ENCODE assay signal across 10 mouse cellular contexts in the genomic region with DNA sequence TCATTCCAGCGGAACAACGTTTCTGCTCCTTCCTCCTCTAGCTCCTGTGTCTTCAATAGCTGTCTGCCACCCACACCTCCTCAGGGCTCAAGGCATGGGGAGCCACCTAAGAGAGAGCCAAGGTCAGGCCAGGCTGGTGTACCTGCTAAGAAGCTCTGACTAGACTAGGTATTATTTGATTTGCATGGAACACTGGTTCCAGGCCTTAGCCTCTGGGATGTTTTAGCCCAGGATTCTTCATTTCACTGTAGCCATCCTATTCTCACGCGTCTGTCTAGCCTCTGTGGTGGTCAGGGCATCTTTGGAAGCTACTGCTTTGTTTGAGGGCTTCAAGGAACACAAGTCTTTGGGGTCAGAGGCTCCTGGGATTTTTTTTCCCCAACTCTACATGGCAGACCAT. TPM values are rescaled to one million over a fixed set of nuclear protein-coding genes. Genes with fewer than 3 reads are reported as not detected.
A peak's percentile ranks its signal among the peaks of the same experiment; 100 is the strongest.
DNase-seq lines count a peak whose midpoint lies in the region; ATAC-seq and TF ChIP-seq lines count a peak whose summit lies in the region.
"Had no signal": no experiment of that assay in that cellular context is flagged by ENCODE, and none has a peak within 500 bp of the region (broad histone marks: within the 10 kb centered on the region; RNA-seq: fewer than 3 reads in every experiment).

No protein-coding gene starts in this region.

- WGBS in heart, embryonic 10.5 days, result 66% methylated on average over 4 of the region's 4 CpGs
- 60% methylated on average over 4 of the region's 4 CpGs for WGBS in midbrain, embryonic 10.5 days
- WGBS in midbrain, postnatal 0 days, result 33% methylated on average over 4 of the region's 4 CpGs
- WGBS in forebrain, embryonic 15.5 days, result 32% methylated on average over 4 of the region's 4 CpGs
- 34% methylated on average over 4 of the region's 4 CpGs for WGBS in midbrain, embryonic 14.5 days

- peak overlapping the region; percentile 95 for H3K27ac ChIP-seq in heart, embryonic 10.5 days
- H3K27ac ChIP-seq in midbrain, embryonic 10.5 days (replicated peaks), result peak overlapping the region; percentile 99
- no peak overlapping the region for H3K27ac ChIP-seq in midbrain, postnatal 0 days (ENCODE audit: low read depth, low read length)
- H3K27ac ChIP-seq in forebrain, embryonic 15.5 days (replicated peaks), result peak overlapping the region; percentile 65
- peak overlapping the region; percentile 60; the same call in 1 of the 2 replicates for H3K27ac ChIP-seq in midbrain, embryonic 14.5 days (replicated peaks; ENCODE audit: low read depth, low read length)

- H3K36me3 ChIP-seq in heart, embryonic 10.5 days, result peaks cover 66% of the 10 kb centered on the region
- peaks cover 72% of the 10 kb centered on the region for H3K36me3 ChIP-seq in midbrain, embryonic 10.5 days
- no peaks in the 10 kb centered on the region for H3K36me3 ChIP-seq in midbrain, postnatal 0 days (ENCODE audit: insufficient read depth, low read length)
- H3K36me3 ChIP-seq in forebrain, embryonic 15.5 days, result 0 out of 2 replicates have a peak, but pooled peaks cover 3% of the 10 kb centered on the region
- H3K36me3 ChIP-seq in midbrain, embryonic 14.5 days (ENCODE audit: control insufficient read depth, insufficient read depth, low read length), result peaks cover 3% of the 10 kb centered on the region; the same call in 1 of the 2 replicates

- H3K4me2 ChIP-seq in midbrain, postnatal 0 days (ENCODE audit: low read depth, low read length, poor library complexity, severe bottlenecking), result no peak overlapping the region
- no peak overlapping the region for H3K4me2 ChIP-seq in forebrain, embryonic 15.5 days (replicated peaks)
- H3K4me2 ChIP-seq in midbrain, embryonic 14.5 days (ENCODE audit: low read length), result peak overlapping the region; percentile 64

- no peak for DNase-seq in heart, embryonic 10.5 days (ENCODE audit: low spot score)
- no peak for DNase-seq in heart, adult 8-10 months (ENCODE audit: low spot score)
- DNase-seq in midbrain, embryonic 10.5 days (ENCODE audit: low spot score), result no peak
- DNase-seq in midbrain, postnatal 0 days (ENCODE audit: low spot score), result no peak
- no peak for DNase-seq in midbrain, embryonic 14.5 days
- DNase-seq in gastrocnemius, postnatal 10 days, result no peak
- DNase-seq: cerebellum, adult 18-20 months had no signal

- peak overlapping the region; percentile 93 for H3K4me3 ChIP-seq in heart, embryonic 10.5 days
- peak overlapping the region; percentile 100 for H3K4me3 ChIP-seq in midbrain, embryonic 10.5 days
- no peak overlapping the region for H3K4me3 ChIP-seq in midbrain, postnatal 0 days (ENCODE audit: low read depth, low read length)
- no peak overlapping the region for H3K4me3 ChIP-seq in forebrain, embryonic 15.5 days
- no peak overlapping the region for H3K4me3 ChIP-seq in midbrain, embryonic 14.5 days (replicated peaks; ENCODE audit: low read depth, low read length)

- no peak overlapping the region for H3K9ac ChIP-seq in midbrain, postnatal 0 days (replicated peaks; ENCODE audit: low read length, poor library complexity, severe bottlenecking)
- no peak overlapping the region for H3K9ac ChIP-seq in forebrain, embryonic 15.5 days (replicated peaks)
- H3K9ac ChIP-seq in midbrain, embryonic 14.5 days (replicated peaks; ENCODE audit: low read length), result no peak overlapping the region

- H3K9me3 ChIP-seq in heart, embryonic 10.5 days, result no peaks in the 10 kb centered on the region
- H3K9me3 ChIP-seq in midbrain, embryonic 10.5 days (replicated peaks), result no peaks in the 10 kb centered on the region
- H3K9me3 ChIP-seq in midbrain, postnatal 0 days (ENCODE audit: low read length), result no peaks in the 10 kb centered on the region
- H3K9me3 ChIP-seq in forebrain, embryonic 15.5 days, result no peaks in the 10 kb centered on the region
- H3K9me3 ChIP-seq in midbrain, embryonic 14.5 days (ENCODE audit: control insufficient read depth, low read length), result no peaks in the 10 kb centered on the region

- TF ChIP-seq CTCF in midbrain, postnatal 0 days (IDR thresholded peaks at IDR 0.05), result no peak

- H3K27me3 ChIP-seq in heart, embryonic 10.5 days (ENCODE audit: insufficient read depth, poor library complexity, severe bottlenecking), result no peaks in the 10 kb centered on the region
- H3K27me3 ChIP-seq in midbrain, embryonic 10.5 days (ENCODE audit: low read depth, poor library complexity, severe bottlenecking), result no peaks in the 10 kb centered on the region
- peaks cover 34% of the 10 kb centered on the region for H3K27me3 ChIP-seq in midbrain, postnatal 0 days (ENCODE audit: insufficient read depth, low read length)
- H3K27me3 ChIP-seq in forebrain, embryonic 15.5 days, result peaks cover 2% of the 10 kb centered on the region; the same call in 1 of the 2 replicates
- peaks cover 18% of the 10 kb centered on the region for H3K27me3 ChIP-seq in midbrain, embryonic 14.5 days (ENCODE audit: control insufficient read depth, insufficient read depth, low read length)

- ATAC-seq in midbrain, postnatal 0 days (ENCODE audit: low FRiP score), result no peak
- no peak for ATAC-seq in forebrain, embryonic 15.5 days (replicated peaks)
- ATAC-seq in midbrain, embryonic 14.5 days (ENCODE audit: low FRiP score, low TSS enrichment), result no peak
- ATAC-seq in monocyte, adult 5-6 weeks (replicated peaks; ENCODE audit: insufficient number of reproducible peaks, low FRiP score, low TSS enrichment, poor library complexity, severe bottlenecking), result no peak

- peaks cover 65% of the 10 kb centered on the region for H3K4me1 ChIP-seq in heart, embryonic 10.5 days
- H3K4me1 ChIP-seq in midbrain, embryonic 10.5 days, result peaks cover 83% of the 10 kb centered on the region
- 0 out of 2 replicates have a peak, but pooled peaks cover 3% of the 10 kb centered on the region for H3K4me1 ChIP-seq in midbrain, postnatal 0 days (ENCODE audit: insufficient read depth, low read length)
- H3K4me1 ChIP-seq in forebrain, embryonic 15.5 days, result peaks cover 52% of the 10 kb centered on the region
- peaks cover 29% of the 10 kb centered on the region for H3K4me1 ChIP-seq in midbrain, embryonic 14.5 days (ENCODE audit: control insufficient read depth, insufficient read depth, low read length)

RNA-seq across cellular contexts. Expression of a gene that starts 5.2 kb away (rescaled TPM):
- polyA plus RNA-seq in heart, embryonic 10.5 days (2016; fragmentation: Nextera tagmentation; extraction: Ambion mirVana), result 43.0 and 62.5 TPM in 2 replicates
- total RNA-seq in heart, adult 8-10 months (2022), result 1 to 10 TPM; 4.6 to 5.2 (median 4.7) TPM
- polyA plus RNA-seq in midbrain, embryonic 10.5 days (2016; fragmentation: Nextera tagmentation; extraction: Ambion mirVana), result 66.6 and 88.8 TPM in 2 replicates
- total RNA-seq in midbrain, postnatal 0 days (2014; rRNA removed), result 8.1 and 8.2 TPM in 2 replicates
- 3.5 and 3.9 TPM in 2 replicates for polyA plus RNA-seq in midbrain, postnatal 0 days (2015; fragmentation: Nextera tagmentation; extraction: Ambion mirVana)
- 11.1 and 13.1 TPM in 2 replicates for polyA plus RNA-seq in forebrain, embryonic 15.5 days (2015; fragmentation: Nextera tagmentation; extraction: Ambion mirVana)
- polyA plus RNA-seq in midbrain, embryonic 14.5 days (2014; fragmentation: Nextera tagmentation; extraction: Ambion mirVana), result 3.6 and 4.8 TPM in 2 replicates
- total RNA-seq in monocyte, adult 5-6 weeks (2017), result 0.43 to 2.9 TPM (median 0.67 TPM) in 3 replicates
- total RNA-seq in gastrocnemius, postnatal 10 days (2021), result 1 to 10 TPM; 7.5 to 9.9 TPM

RNA-seq across cellular contexts. Expression of a gene that starts 17.7 kb away (rescaled TPM):
- polyA plus RNA-seq in heart, embryonic 10.5 days (2016; fragmentation: Nextera tagmentation; extraction: Ambion mirVana), result 50.2 and 52.9 TPM in 2 replicates
- 1 to 10 TPM; 3.5 to 6.1 (median 4.1) TPM for total RNA-seq in heart, adult 8-10 months (2022)
- polyA plus RNA-seq in midbrain, embryonic 10.5 days (2016; fragmentation: Nextera tagmentation; extraction: Ambion mirVana), result 48.0 and 53.8 TPM in 2 replicates
- 13.3 and 13.7 TPM in 2 replicates for total RNA-seq in midbrain, postnatal 0 days (2014; rRNA removed)
- 13.2 and 14.3 TPM in 2 replicates for polyA plus RNA-seq in midbrain, postnatal 0 days (2015; fragmentation: Nextera tagmentation; extraction: Ambion mirVana)
- 29.6 and 31.6 TPM in 2 replicates for polyA plus RNA-seq in forebrain, embryonic 15.5 days (2015; fragmentation: Nextera tagmentation; extraction: Ambion mirVana)
- 13.3 and 14.7 TPM in 2 replicates for polyA plus RNA-seq in midbrain, embryonic 14.5 days (2014; fragmentation: Nextera tagmentation; extraction: Ambion mirVana)
- total RNA-seq in monocyte, adult 5-6 weeks (2017), result 22.6 to 36.0 TPM (median 32.4 TPM) in 3 replicates
- total RNA-seq in gastrocnemius, postnatal 10 days (2021), result 10 to 100 TPM in 1 of 2 experiments, 1 to 10 TPM in 1; 9.2 to 10.7 TPM

RNA-seq across cellular contexts. Expression of a gene that starts 33.7 kb away (rescaled TPM):
- polyA plus RNA-seq in heart, embryonic 10.5 days (2016; fragmentation: Nextera tagmentation; extraction: Ambion mirVana), result 7.7 and 8.3 TPM in 2 replicates
- total RNA-seq in heart, adult 8-10 months (2022), result 1 to 10 TPM; 2.7 to 5.8 (median 4.7) TPM
- 10.7 and 11.0 TPM in 2 replicates for polyA plus RNA-seq in midbrain, embryonic 10.5 days (2016; fragmentation: Nextera tagmentation; extraction: Ambion mirVana)
- 4.6 and 8.7 TPM in 2 replicates for total RNA-seq in midbrain, postnatal 0 days (2014; rRNA removed)
- 2.2 and 2.8 TPM in 2 replicates for polyA plus RNA-seq in midbrain, postnatal 0 days (2015; fragmentation: Nextera tagmentation; extraction: Ambion mirVana)
- 8.0 and 8.9 TPM in 2 replicates for polyA plus RNA-seq in forebrain, embryonic 15.5 days (2015; fragmentation: Nextera tagmentation; extraction: Ambion mirVana)
- 5.4 and 6.1 TPM in 2 replicates for polyA plus RNA-seq in midbrain, embryonic 14.5 days (2014; fragmentation: Nextera tagmentation; extraction: Ambion mirVana)
- 0.21 to 3.2 TPM (median 2.4 TPM) in 3 replicates for total RNA-seq in monocyte, adult 5-6 weeks (2017)
- 1 to 10 TPM; 3.1 to 5.1 TPM for total RNA-seq in gastrocnemius, postnatal 10 days (2021)

RNA-seq across cellular contexts. Expression of a gene that starts 45.7 kb away (rescaled TPM):
- polyA plus RNA-seq in heart, embryonic 10.5 days (2016; fragmentation: Nextera tagmentation; extraction: Ambion mirVana), result 392 and 455 TPM in 2 replicates
- total RNA-seq in heart, adult 8-10 months (2022), result 100 to 1,000 TPM; 177 to 185 (median 182) TPM
- 470 and 478 TPM in 2 replicates for polyA plus RNA-seq in midbrain, embryonic 10.5 days (2016; fragmentation: Nextera tagmentation; extraction: Ambion mirVana)
- total RNA-seq in midbrain, postnatal 0 days (2014; rRNA removed), result 157 and 197 TPM in 2 replicates
- 404 and 427 TPM in 2 replicates for polyA plus RNA-seq in midbrain, postnatal 0 days (2015; fragmentation: Nextera tagmentation; extraction: Ambion mirVana)
- polyA plus RNA-seq in forebrain, embryonic 15.5 days (2015; fragmentation: Nextera tagmentation; extraction: Ambion mirVana), result 430 and 444 TPM in 2 replicates
- polyA plus RNA-seq in midbrain, embryonic 14.5 days (2014; fragmentation: Nextera tagmentation; extraction: Ambion mirVana), result 409 and 454 TPM in 2 replicates
- total RNA-seq in monocyte, adult 5-6 weeks (2017), result 30.4 to 56.5 TPM (median 43.4 TPM) in 3 replicates
- total RNA-seq in gastrocnemius, postnatal 10 days (2021), result 100 to 1,000 TPM; 183 to 207 TPM

RNA-seq across cellular contexts. Expression of a gene that starts 49.1 kb away (rescaled TPM):
- polyA plus RNA-seq in heart, embryonic 10.5 days (2016; fragmentation: Nextera tagmentation; extraction: Ambion mirVana), result not detected in 2 replicates
- total RNA-seq in heart, adult 8-10 months (2022), result not detected
- 0.06 and 0.12 TPM in 2 replicates for polyA plus RNA-seq in midbrain, embryonic 10.5 days (2016; fragmentation: Nextera tagmentation; extraction: Ambion mirVana)
- not detected in 2 replicates for total RNA-seq in midbrain, postnatal 0 days (2014; rRNA removed)
- polyA plus RNA-seq in midbrain, postnatal 0 days (2015; fragmentation: Nextera tagmentation; extraction: Ambion mirVana), result 0.27 TPM in 1 of 2 replicates, not detected in the other
- 0.15 TPM in 1 of 2 replicates, not detected in the other for polyA plus RNA-seq in forebrain, embryonic 15.5 days (2015; fragmentation: Nextera tagmentation; extraction: Ambion mirVana)
- polyA plus RNA-seq in midbrain, embryonic 14.5 days (2014; fragmentation: Nextera tagmentation; extraction: Ambion mirVana), result 0.18 TPM in 1 of 2 replicates, not detected in the other
- total RNA-seq in monocyte, adult 5-6 weeks (2017), result not detected in 3 replicates
- total RNA-seq in gastrocnemius, postnatal 10 days (2021), result not detected
- polyA plus RNA-seq: lung, adult 2 months had no signal

Comparison
In these comparisons a context has a peak if more than half of its experiments do, and no peak if none do; other contexts are left out.
1. H3K4me3 ChIP-seq: peak in heart, embryonic 10.5 days (single experiment) and midbrain, embryonic 10.5 days (single experiment); none in midbrain, postnatal 0 days (single experiment), forebrain, embryonic 15.5 days (single experiment) and midbrain, embryonic 14.5 days (single experiment).